Mouse (Mus musculus): ENCODE results near the gene Fasn. TPM values are rescaled to one million over a fixed set of nuclear protein-coding genes. Genes with fewer than 3 reads are reported as not detected.

The Fasn gene
- polyA plus RNA-seq, 1 experiment, result 16.1 TPM

DNA sequence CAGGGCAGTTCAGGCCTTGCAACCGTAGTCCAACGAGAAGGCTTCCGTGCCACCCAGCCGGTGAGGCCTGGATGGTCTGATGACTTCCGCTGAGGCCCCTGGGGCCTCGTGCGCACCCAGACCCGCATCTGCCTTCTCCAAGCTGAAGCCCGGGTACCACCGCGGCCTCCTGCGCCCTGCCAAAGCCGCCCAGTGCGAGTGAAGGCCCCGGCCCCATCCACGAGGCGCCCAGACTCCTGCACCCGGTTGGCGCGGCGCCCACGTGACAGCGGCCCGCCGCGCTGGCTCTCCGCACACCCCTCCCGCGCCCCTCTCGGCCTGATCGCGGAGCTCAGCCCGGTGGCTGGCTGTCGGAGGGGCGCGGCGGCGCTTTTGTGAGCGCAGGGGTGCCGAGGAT is 798 bp downstream of the Fasn start:
- Histone ChIP-seq H3K4me3 (replicated peaks; ENCODE audit: control insufficient read depth, low read depth, low read length) (peak overlapping the region; percentile 68), H3K27ac (ENCODE audit: control insufficient read depth, insufficient read depth, low read depth, low read length, poor library complexity) (peak overlapping the region; percentile 77), H3K4me1 (ENCODE audit: control insufficient read depth, insufficient read depth, low read length) (peaks cover 4% of the 10 kb centered on the region)
- WGBS, result under 1% methylated on average over 40 of the region's 40 CpGs
- no peak for TF ChIP-seq POLR2A (IDR thresholded peaks at IDR 0.05; ENCODE audit: borderline replicate concordance, control insufficient read depth, low read depth, low read length)
- no peak for TF ChIP-seq CTCF (IDR thresholded peaks at IDR 0.05; ENCODE audit: control insufficient read depth, insufficient read depth, low read length)

GRCm38 (mm10) chr11:120822831-120823550 is 1.4 kb downstream of the Fasn start:
- H3K4me1 ChIP-seq (ENCODE audit: control insufficient read depth, insufficient read depth, low read length), result peaks cover 4% of the 10 kb centered on the region
- peak overlapping the region; percentile 68 for H3K4me3 ChIP-seq (replicated peaks; ENCODE audit: control insufficient read depth, low read depth, low read length)
- peak overlapping the region; percentile 77; the same call in 1 of the 2 replicates for H3K27ac ChIP-seq (ENCODE audit: control insufficient read depth, insufficient read depth, low read depth, low read length, poor library complexity)
- WGBS, result under 1% methylated on average over 14 of the region's 14 CpGs
- TF ChIP-seq POLR2A (IDR thresholded peaks at IDR 0.05; ENCODE audit: borderline replicate concordance, control insufficient read depth, low read depth, low read length) (no peak), CTCF (IDR thresholded peaks at IDR 0.05; ENCODE audit: control insufficient read depth, insufficient read depth, low read length) (no peak; the same call in 1 of the 2 replicates)

GRCm38 (mm10) chr11:120822321-120822720 is 2.0 kb downstream of the Fasn start:
- Histone ChIP-seq H3K4me1 (ENCODE audit: control insufficient read depth, insufficient read depth, low read length) (peaks cover 4% of the 10 kb centered on the region), H3K4me3 (replicated peaks; ENCODE audit: control insufficient read depth, low read depth, low read length) (no peak overlapping the region), H3K27ac (ENCODE audit: control insufficient read depth, insufficient read depth, low read depth, low read length, poor library complexity) (no peak overlapping the region)
- TF ChIP-seq POLR2A (IDR thresholded peaks at IDR 0.05; ENCODE audit: borderline replicate concordance, control insufficient read depth, low read depth, low read length) (no peak), CTCF (IDR thresholded peaks at IDR 0.05; ENCODE audit: control insufficient read depth, insufficient read depth, low read length) (no peak)
- WGBS, result 65% methylated on average over 4 of the region's 4 CpGs

- TF ChIP-seq POLR2A (IDR thresholded peaks at IDR 0.05; ENCODE audit: borderline replicate concordance, control insufficient read depth, low read depth, low read length) (no peak), CTCF (IDR thresholded peaks at IDR 0.05; ENCODE audit: control insufficient read depth, insufficient read depth, low read length) (no peak)
- 69% methylated on average over 14 of the region's 14 CpGs for WGBS
Measured at GRCm38 (mm10) chr11:120821076-120821922, 3.0 kb downstream of the Fasn start.

DNA sequence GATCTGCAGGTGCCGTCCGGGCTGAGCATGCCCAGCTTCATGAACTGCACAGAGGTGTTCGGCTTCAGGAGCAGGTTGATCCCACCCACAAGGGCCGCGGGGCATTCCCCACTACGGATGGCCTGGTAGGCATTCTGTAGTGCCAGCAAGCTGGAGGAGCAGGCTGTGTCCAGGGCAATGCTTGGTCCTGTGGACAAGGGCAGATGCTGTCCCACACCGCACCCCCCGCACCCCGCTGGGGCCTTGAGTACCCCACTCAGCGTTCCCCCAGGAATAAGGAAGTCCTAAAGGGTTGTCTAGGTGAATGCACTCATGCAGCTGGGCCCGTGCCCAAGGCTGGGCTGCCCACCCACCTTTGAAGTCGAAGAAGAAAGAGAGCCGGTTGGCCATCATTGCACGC is 3.8 kb downstream of the Fasn start:
- H3K4me1 ChIP-seq (ENCODE audit: control insufficient read depth, insufficient read depth, low read length), result peaks cover 4% of the 10 kb centered on the region
- no peak overlapping the region for H3K4me3 ChIP-seq (replicated peaks; ENCODE audit: control insufficient read depth, low read depth, low read length)
- no peak overlapping the region for H3K27ac ChIP-seq (ENCODE audit: control insufficient read depth, insufficient read depth, low read depth, low read length, poor library complexity)
- WGBS, result 92% methylated on average over 14 of the region's 14 CpGs
- TF ChIP-seq POLR2A (IDR thresholded peaks at IDR 0.05; ENCODE audit: borderline replicate concordance, control insufficient read depth, low read depth, low read length) (no peak), CTCF (IDR thresholded peaks at IDR 0.05; ENCODE audit: control insufficient read depth, insufficient read depth, low read length) (no peak)

More at GRCm38 (mm10) chr11:120821076-120821922, 3.0 kb downstream of the Fasn start:
- no peak overlapping the region for H3K27ac ChIP-seq (ENCODE audit: control insufficient read depth, insufficient read depth, low read depth, low read length, poor library complexity)
- peaks cover 4% of the 10 kb centered on the region for H3K4me1 ChIP-seq (ENCODE audit: control insufficient read depth, insufficient read depth, low read length)
- no peak overlapping the region for H3K4me3 ChIP-seq (replicated peaks; ENCODE audit: control insufficient read depth, low read depth, low read length)

DNA sequence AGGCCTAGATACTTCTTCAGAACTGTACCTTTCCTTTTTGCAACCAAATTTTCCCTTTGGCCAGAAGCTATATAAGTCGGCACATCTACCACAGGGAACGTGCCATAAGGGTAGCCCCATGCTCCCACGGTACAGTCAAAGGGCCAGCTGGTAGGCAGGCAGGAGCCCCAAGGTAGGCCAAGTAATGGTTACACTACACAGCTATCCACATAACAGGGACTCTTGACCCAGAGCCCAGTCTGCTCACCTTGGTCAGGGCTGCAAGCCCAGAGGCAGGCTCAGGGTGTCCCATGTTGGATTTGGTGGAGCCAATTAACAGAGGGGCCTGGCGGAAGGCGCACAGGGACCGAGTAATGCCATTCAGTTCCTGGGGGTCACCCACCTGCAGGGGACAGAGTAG is 4.8 kb downstream of the Fasn start:
- no peak for TF ChIP-seq POLR2A (IDR thresholded peaks at IDR 0.05; ENCODE audit: borderline replicate concordance, control insufficient read depth, low read depth, low read length)
- no peak for TF ChIP-seq CTCF (IDR thresholded peaks at IDR 0.05; ENCODE audit: control insufficient read depth, insufficient read depth, low read length)
- Histone ChIP-seq H3K4me3 (replicated peaks; ENCODE audit: control insufficient read depth, low read depth, low read length) (no peak overlapping the region), H3K4me1 (ENCODE audit: control insufficient read depth, insufficient read depth, low read length) (peaks cover 4% of the 10 kb centered on the region), H3K27ac (ENCODE audit: control insufficient read depth, insufficient read depth, low read depth, low read length, poor library complexity) (no peak overlapping the region)
- WGBS, result 86% methylated on average over 6 of the region's 6 CpGs

GRCm38 (mm10) chr11:120818251-120818650 is 6.1 kb downstream of the Fasn start:
- WGBS, result 93% methylated on average over 13 of the region's 13 CpGs
- Histone ChIP-seq H3K4me1 (ENCODE audit: control insufficient read depth, insufficient read depth, low read length) (peaks cover 4% of the 10 kb centered on the region), H3K4me3 (replicated peaks; ENCODE audit: control insufficient read depth, low read depth, low read length) (no peak overlapping the region), H3K27ac (ENCODE audit: control insufficient read depth, insufficient read depth, low read depth, low read length, poor library complexity) (no peak overlapping the region)
- TF ChIP-seq POLR2A (IDR thresholded peaks at IDR 0.05; ENCODE audit: borderline replicate concordance, control insufficient read depth, low read depth, low read length), result no peak

DNA sequence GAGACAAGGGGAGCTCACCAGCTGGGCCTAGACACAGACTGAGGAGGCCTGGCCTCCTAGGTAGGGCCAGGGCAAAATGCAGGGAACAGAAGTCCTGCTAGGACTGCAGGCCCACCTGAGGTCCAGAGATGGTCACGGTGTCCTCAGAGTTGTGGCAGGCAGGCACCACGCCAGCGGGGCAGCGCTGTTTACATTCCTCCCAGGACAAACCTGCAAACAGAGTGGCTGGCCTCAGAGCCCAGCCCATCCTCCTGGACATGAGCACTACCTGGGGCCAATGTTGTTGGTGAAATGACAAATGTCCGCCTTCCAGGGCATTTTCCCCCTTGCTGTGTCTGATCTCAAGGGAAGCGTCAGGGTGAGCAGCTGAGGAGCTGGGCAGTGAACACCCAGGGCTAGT is 7.0 kb downstream of the Fasn start:
- Histone ChIP-seq H3K4me3 (replicated peaks; ENCODE audit: control insufficient read depth, low read depth, low read length) (no peak overlapping the region), H3K27ac (ENCODE audit: control insufficient read depth, insufficient read depth, low read depth, low read length, poor library complexity) (no peak overlapping the region), H3K4me1 (ENCODE audit: control insufficient read depth, insufficient read depth, low read length) (no peaks in the 10 kb centered on the region; the same call in none of the 2 replicates)
- no peak for TF ChIP-seq POLR2A (IDR thresholded peaks at IDR 0.05; ENCODE audit: borderline replicate concordance, control insufficient read depth, low read depth, low read length)
- no peak for TF ChIP-seq CTCF (IDR thresholded peaks at IDR 0.05; ENCODE audit: control insufficient read depth, insufficient read depth, low read length)
- WGBS, result 86% methylated on average over 6 of the region's 6 CpGs

Data from bone marrow, adult 2 months (tissue).